Mouse (Mus musculus): Measurements from ENCODE around the gene Olfr1155.

DNA sequence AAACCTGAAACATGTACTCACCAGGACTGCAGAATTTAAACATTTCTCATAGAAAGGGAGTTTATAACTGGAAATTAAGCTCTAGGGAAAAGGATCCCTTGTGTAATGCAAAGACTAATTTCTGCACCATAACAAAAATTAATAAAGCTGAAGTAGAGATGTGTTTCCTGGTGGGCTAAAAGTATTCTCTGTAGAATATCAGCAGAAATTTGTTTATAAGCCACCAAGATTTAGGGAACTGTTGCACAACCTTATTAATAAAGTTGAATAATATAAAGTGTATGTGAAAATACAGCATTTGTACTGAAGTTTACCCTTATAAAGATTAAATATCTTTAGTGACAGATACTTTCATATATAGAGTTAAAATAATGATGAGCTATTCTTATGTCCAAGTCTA is 8.1 kb upstream of the Olfr1155 start, which contains the start of gene Olfr1156:
- no peak for TF ChIP-seq POLR2A (IDR thresholded peaks at IDR 0.05; ENCODE audit: insufficient read depth, low read depth, low read length)
- no peak for TF ChIP-seq CTCF (IDR thresholded peaks at IDR 0.05; ENCODE audit: insufficient read depth, low read depth, low read length)

All from olfactory bulb, adult 2 months (tissue).